Mouse (Mus musculus) midbrain, postnatal 0 days (tissue): ENCODE data around the gene Ccr4. TPM values are rescaled to one million over a fixed set of nuclear protein-coding genes. Genes with fewer than 3 reads are reported as not detected.

ENCODE experiments used
- ATAC-seq: fragments of 200-750 bp; cut with Nextera tagmentation; 2 replicates; pipeline ENCODE4 v1.8.0; 2017; ENCODE audit warnings: moderate number of reproducible peaks, mild to moderate bottlenecking, moderate TSS enrichment, moderate library complexity; ENCODE audit not compliant: low FRiP score
- DNase-seq: peaks from one replicate; pipeline ENCODE4 v3.0.0-alpha.2; 2015; ENCODE audit warnings: low spot score
- H3K27ac ChIP-seq: fragments of 300-500 bp; sonication (generic); 2 replicates; pipeline ENCODE4 v1.5.1; 2014; ENCODE audit warnings: low read depth, mild to moderate bottlenecking, low read length, mixed read lengths
- H3K27me3 ChIP-seq: fragments of 300-500 bp; sonication (generic); 2 replicates; pipeline ENCODE4 v1.6.1; 2014; ENCODE audit warnings: low read length, control low read depth, mixed read lengths; ENCODE audit not compliant: insufficient read depth
- H3K36me3 ChIP-seq: fragments of 300-500 bp; sonication (generic); 2 replicates; pipeline ENCODE4 v1.6.1; 2014; ENCODE audit warnings: low read length, control low read depth, mixed read lengths; ENCODE audit not compliant: insufficient read depth
- H3K4me1 ChIP-seq: fragments of 300-500 bp; sonication (generic); 2 replicates; pipeline ENCODE4 v1.6.1; 2014; ENCODE audit warnings: mild to moderate bottlenecking, control low read depth, antibody characterized with exemption, low read length, mixed read lengths; ENCODE audit not compliant: insufficient read depth
- H3K4me2 ChIP-seq: fragments of 300-500 bp; sonication (generic); 2 replicates; pipeline ENCODE4 v1.6.1; 2014; ENCODE audit warnings: low read depth, mild to moderate bottlenecking, low read length, mixed read lengths; ENCODE audit not compliant: poor library complexity, severe bottlenecking
- H3K4me3 ChIP-seq: fragments of 300-500 bp; sonication (generic); 2 replicates; pipeline ENCODE4 v1.5.1; 2014; ENCODE audit warnings: low read depth, mild to moderate bottlenecking, low read length, moderate library complexity
- H3K9ac ChIP-seq: fragments of 300-500 bp; sonication (generic); replicated peaks from 2 replicates; pipeline ENCODE4 v1.6.1; 2014; ENCODE audit warnings: mild to moderate bottlenecking, low read length, moderate library complexity, mixed read lengths; ENCODE audit not compliant: poor library complexity, severe bottlenecking
- H3K9me3 ChIP-seq: fragments of 300-500 bp; sonication (generic); 2 replicates; pipeline ENCODE4 v1.6.1; 2016; ENCODE audit warnings: low read length, control low read depth
- CTCF ChIP-seq: IDR thresholded peaks from 2 replicates; pipeline ENCODE4 v1.5.1; 2016; ENCODE audit warnings: antibody characterized with exemption, mild to moderate bottlenecking
- WGBS: fragments of 180-500 bp; shearing (Covaris S2); extraction: QIAGEN DNeasy Blood & Tissue Kit; methylation state at CpG from one replicate; pipeline ENCODE4 v1.1.7; 2014; 5-methylcytosine and 5-hydroxymethylcytosine counted together
- polyA plus RNA-seq: library from polyadenylated mRNA; unstranded; fragments of >200 nt; fragmentation: Nextera tagmentation; extraction: Ambion mirVana; gene quantifications from 2 replicates; pipeline ENCODE4 v1.2.1, GENCODE M21; 2015
- total RNA-seq: library from RNA; depleted of rRNA; stranded (reverse); fragments of >200 nt; gene quantifications from 2 replicates; pipeline ENCODE4 v1.2.3, GENCODE M21; 2014

Ccr4 gene
- total and polyA plus RNA-seq, 2 experiments from 2014 or later, result not detected

DNA sequence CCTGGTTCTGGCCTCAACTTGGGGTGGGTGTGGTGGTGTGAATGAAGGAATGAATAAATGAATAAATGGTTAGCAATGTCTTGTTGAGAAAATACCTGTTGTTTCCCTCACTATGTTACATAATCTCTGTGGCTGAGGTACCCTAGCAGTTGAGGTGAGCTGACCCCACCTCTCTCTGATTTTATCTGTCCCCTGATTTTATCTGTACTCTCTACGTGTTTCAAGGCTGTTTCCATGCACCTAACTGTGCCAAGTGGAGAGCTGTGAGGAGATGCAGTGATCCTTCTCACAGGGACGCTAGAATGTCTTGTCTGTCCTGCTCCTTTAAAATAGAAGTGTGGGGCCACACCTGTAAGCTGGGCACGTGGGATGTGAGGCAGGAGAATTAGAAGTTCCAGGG, 46.3 kb downstream of the Ccr4 start:
- no peaks in the 10 kb centered on the region for H3K9me3 ChIP-seq
- 88% methylated on average over 3 of the region's 3 CpGs for WGBS
- no peak overlapping the region for H3K4me2 ChIP-seq
- H3K9ac ChIP-seq, result no peak overlapping the region
- H3K36me3 ChIP-seq, result peaks cover 29% of the 10 kb centered on the region
- H3K27me3 ChIP-seq, result no peaks in the 10 kb centered on the region
- H3K27ac ChIP-seq, result no peak overlapping the region
- no peaks in the 10 kb centered on the region for H3K4me1 ChIP-seq
- ATAC-seq, result no peak
- no peak overlapping the region for H3K4me3 ChIP-seq
- TF ChIP-seq CTCF, result no peak
- no peak for DNase-seq

DNA sequence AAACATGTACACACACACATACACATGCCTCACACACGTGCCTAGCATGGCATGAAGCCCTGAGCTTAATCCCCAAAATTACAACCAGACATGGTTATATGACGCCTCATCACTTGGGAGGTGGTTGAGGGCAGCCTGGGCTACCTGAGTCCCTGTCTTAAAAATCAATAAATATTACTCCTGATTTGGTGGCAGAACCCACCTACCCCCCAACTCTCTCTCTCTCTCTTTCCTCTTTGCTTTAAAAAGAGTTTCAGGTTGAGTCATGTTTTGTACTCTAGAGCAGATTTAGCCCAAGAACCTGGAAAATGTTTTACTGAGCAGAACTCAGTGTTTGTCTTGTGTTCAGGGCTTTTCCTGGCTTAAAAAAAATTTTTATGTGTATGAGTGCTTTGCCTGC, 49.3 kb downstream of the Ccr4 start:
- Histone ChIP-seq H3K27me3 (no peaks in the 10 kb centered on the region), H3K9ac (no peak overlapping the region), H3K36me3 (peaks cover 17% of the 10 kb centered on the region), H3K4me1 (no peaks in the 10 kb centered on the region), H3K4me3 (no peak overlapping the region), H3K4me2 (no peak overlapping the region), H3K27ac (no peak overlapping the region), H3K9me3 (no peaks in the 10 kb centered on the region)
- TF ChIP-seq CTCF, result no peak
- DNase-seq (no peak), ATAC-seq (no peak)
- WGBS, result 83% methylated on average over 2 of the region's 2 CpGs

DNA sequence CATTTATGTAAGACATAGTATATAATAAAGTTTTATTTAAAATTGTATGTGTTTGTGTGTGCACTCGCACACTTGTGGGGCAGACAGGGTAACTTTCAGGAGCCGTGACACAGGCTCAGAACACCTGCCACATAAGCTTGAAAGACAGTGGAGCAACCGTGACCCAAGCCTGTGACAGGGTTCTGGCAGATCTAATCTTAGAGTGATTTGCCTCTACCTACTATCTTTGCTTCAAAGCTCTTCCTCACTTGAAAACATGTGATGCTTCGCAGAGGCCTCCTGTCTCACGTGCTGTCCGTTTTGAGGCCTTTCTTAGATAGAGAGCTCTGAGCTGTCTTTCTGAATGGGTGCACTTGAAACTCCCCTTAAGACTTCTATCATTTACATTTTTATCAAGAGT, 52.3 kb downstream of the Ccr4 start:
- peaks cover 12% of the 10 kb centered on the region for H3K36me3 ChIP-seq
- TF ChIP-seq CTCF, result no peak
- no peaks in the 10 kb centered on the region for H3K27me3 ChIP-seq
- no peaks in the 10 kb centered on the region for H3K4me1 ChIP-seq
- H3K4me3 ChIP-seq, result no peak overlapping the region
- 90% methylated on average over 6 of the region's 6 CpGs for WGBS
- H3K9ac ChIP-seq, result no peak overlapping the region
- H3K27ac ChIP-seq, result no peak overlapping the region
- DNase-seq (no peak), ATAC-seq (no peak)
- no peak overlapping the region for H3K4me2 ChIP-seq
- H3K9me3 ChIP-seq, result no peaks in the 10 kb centered on the region

DNA sequence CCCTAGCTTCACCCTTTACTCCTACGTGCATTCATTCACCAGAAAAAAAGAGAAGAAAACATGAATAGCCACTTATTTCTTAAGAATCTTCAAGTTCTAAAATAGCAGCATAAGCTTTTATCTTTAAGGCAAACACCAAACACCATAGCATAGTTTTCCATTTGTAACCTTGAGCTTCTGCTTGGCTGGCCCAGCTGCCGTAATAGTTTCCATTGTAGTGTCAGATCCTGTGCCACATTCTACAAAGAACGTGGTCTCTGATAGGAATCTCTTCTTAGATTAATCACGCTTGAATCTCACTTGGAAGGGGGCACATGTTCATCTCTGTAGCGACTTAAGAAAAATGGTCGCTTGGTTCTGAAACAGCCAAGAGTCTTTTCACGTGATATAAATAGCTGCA, 53.1 kb downstream of the Ccr4 start:
- Histone ChIP-seq H3K4me2 (no peak overlapping the region), H3K36me3 (peaks cover 7% of the 10 kb centered on the region; the same call in 1 of the 2 replicates), H3K27me3 (no peaks in the 10 kb centered on the region), H3K9ac (no peak overlapping the region), H3K9me3 (no peaks in the 10 kb centered on the region), H3K4me1 (no peaks in the 10 kb centered on the region), H3K27ac (no peak overlapping the region), H3K4me3 (no peak overlapping the region)
- TF ChIP-seq CTCF, result no peak
- WGBS, result 83% methylated on average over 7 of the region's 7 CpGs
- ATAC-seq, result no peak
- no peak for DNase-seq

DNA sequence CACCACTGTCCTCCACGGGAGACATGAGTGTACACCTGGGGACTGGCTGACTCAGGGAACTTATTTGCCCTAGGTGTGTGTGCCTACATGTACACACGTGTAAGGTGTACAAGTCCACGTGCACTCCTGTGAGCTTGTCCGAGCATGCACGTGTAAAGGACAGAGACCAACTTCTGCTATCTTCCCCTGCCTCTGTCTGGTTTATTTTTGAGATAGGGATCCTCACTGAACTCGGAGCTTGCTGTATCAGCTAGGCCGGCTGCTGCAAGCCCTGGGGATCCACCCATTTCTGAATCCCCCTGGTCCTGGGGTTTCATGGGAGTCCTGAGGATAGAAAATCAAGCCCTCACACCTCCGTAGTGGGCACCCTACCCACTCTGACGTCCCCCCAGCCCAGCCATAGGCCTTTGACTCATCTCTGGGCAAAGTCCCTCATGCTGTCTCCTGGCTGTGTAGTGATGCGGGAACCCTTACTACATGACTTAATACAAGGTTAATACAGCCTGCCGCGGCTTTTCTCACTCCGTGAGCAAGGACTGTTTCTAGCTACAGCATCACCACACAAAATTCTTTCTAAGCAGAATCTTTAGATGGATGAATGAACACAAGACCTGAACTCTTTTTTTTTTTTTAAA, 55.5 kb downstream of the Ccr4 start:
- H3K36me3 ChIP-seq, result 0 out of 2 replicates have a peak, but pooled peaks cover 2% of the 10 kb centered on the region
- no peak overlapping the region for H3K4me2 ChIP-seq
- 91% methylated on average over 13 of the region's 13 CpGs for WGBS
- no peak for TF ChIP-seq CTCF
- H3K4me1 ChIP-seq, result no peaks in the 10 kb centered on the region
- ATAC-seq, result no peak
- no peak overlapping the region for H3K9ac ChIP-seq
- H3K9me3 ChIP-seq, result no peaks in the 10 kb centered on the region
- H3K27me3 ChIP-seq, result no peaks in the 10 kb centered on the region
- DNase-seq, result no peak
- no peak overlapping the region for H3K27ac ChIP-seq
- H3K4me3 ChIP-seq, result no peak overlapping the region

DNA sequence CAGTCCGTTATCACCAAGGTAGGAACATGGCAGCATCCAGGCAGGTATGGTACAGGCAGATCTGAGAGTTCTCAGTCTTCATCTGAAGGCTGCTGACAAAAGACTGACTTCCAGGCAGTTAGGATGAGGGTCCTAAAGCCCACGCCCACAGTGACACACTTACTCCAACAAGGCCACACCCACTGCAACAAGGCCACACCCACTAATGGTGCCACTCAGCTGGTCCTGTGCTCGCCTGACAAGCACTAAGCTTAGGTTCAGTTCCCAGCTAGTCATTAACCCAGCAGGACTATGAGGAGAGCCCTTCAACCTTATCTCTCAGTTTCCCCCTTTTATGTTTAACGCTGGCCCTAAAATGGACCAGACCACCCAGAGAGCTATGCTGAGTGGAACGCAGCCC, 56.0 kb downstream of the Ccr4 start:
- TF ChIP-seq CTCF, result no peak
- no peak overlapping the region for H3K4me2 ChIP-seq
- no peaks in the 10 kb centered on the region for H3K9me3 ChIP-seq
- no peaks in the 10 kb centered on the region for H3K27me3 ChIP-seq
- no peak for DNase-seq
- H3K36me3 ChIP-seq, result 0 out of 2 replicates have a peak, but pooled peaks cover 2% of the 10 kb centered on the region
- no peak overlapping the region for H3K27ac ChIP-seq
- ATAC-seq, result no peak
- H3K4me1 ChIP-seq, result no peaks in the 10 kb centered on the region
- WGBS, result 88% methylated on average over 5 of the region's 5 CpGs
- H3K4me3 ChIP-seq, result no peak overlapping the region
- no peak overlapping the region for H3K9ac ChIP-seq
